Mouse (Mus musculus): ENCODE results near the gene 2810006K23Rik. TPM values are rescaled to one million over a fixed set of nuclear protein-coding genes. Genes with fewer than 3 reads are reported as not detected.
A peak's percentile ranks its signal among the peaks of the same experiment; 100 is the strongest.

The 2810006K23Rik gene
- total RNA-seq, 2 experiments from 2014 or later: 11.7 to 11.9 TPM

DNA sequence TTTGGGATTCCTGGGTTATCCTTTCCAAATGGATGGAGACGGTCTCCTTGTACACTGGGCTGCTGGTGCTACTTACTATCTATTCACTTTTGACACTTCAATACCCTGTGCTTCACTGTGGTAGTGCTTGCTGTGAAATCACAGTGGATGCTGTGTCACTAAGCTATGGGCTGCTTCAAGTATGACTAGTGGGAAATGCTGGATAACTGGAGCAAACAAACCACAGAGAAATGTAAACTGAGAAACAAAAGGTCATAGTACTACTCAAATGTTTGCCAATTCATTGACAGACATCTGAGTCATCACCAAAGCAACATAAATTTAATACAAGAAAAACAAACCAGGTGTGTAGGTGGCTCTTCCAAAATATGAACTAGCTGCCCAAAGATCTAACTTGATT lies 48.5 kb downstream of the 2810006K23Rik start:
- intact Hi-C loops (cut with DNase I): no loop called here
- no peak for DNase-seq

DNA sequence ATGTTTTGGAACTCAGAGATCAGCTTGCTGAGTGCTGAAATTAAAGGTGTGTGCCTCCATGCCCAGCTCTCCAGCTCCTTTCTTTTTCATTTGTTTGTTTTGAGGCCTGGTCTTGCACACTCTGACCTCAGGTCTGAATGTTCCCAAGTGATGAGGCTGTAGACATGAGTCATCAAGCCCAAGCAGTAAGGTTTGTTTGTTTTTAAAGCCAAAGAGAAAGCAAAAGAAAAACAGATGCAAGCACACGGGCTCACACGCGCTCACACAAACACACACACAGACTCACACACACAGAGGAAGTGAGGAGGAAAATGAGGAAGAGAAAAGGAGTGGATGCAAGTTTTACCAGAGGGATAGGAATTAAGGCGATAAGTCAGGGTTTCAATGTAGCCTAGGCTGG lies 49.3 kb downstream of the 2810006K23Rik start:
- intact Hi-C loops (cut with DNase I): no loop called here
- no peak for DNase-seq

DNA sequence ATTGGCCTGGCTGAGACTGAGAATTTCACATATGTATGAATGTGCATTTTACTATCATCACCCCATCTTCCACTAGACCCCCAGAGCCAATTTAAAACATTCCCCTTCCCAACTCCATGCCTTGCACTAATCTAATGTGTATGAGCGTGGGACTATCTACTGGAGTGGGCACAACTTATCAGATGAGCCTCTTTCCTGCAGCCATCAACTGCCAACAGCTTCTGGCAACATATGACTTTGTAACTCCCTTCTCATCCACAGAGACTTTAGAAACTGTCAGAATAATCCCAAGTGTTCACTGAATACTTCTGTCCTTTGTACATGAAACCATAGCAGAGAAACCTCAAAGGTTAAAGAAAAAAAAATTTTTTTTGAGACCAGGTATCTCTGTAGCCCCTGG lies 52.2 kb downstream of the 2810006K23Rik start:
- intact Hi-C loops (cut with DNase I): no loop called here
- no peak for DNase-seq

DNA sequence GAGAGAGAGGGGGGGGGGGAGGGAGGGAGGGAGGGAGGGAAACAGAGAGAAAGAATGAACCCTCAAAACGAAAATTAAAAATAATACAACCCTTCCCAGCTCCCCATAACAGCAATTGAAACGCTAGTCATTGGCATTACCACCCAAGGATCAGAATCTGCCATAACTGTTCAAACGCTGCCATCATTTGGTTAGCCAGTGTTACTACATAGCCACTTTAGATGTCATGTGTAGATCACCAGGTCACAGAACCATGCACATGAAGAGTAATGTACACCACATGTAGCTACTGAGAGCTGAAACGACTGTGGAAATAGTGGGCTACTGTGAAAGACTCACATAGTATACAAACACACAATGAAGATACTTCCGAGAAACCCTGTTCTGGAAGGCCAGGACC lies 60.0 kb downstream of the 2810006K23Rik start:
- DNase-seq: peak in 1 of 2 experiments; percentile 7
- intact Hi-C loops (cut with DNase I): no loop called here

Other genes starting within 250 kb of the 2810006K23Rik start
- gene Abcb9, start 232.3 kb upstream of the 2810006K23Rik start, total RNA-seq (2021): 1 to 10 TPM; 7.8 to 9.9 TPM
- 10 to 100 TPM; 13.0 to 13.3 TPM for gene Ogfod2, start 215.8 kb upstream of the 2810006K23Rik start, total RNA-seq (2021)
- 10 to 100 TPM; 42.1 to 49.0 TPM for gene Arl6ip4, start 212.0 kb upstream of the 2810006K23Rik start, total RNA-seq (2021)
- 10 to 100 TPM; 47.9 to 52.4 TPM for gene Pitpnm2, start 78.3 kb upstream of the 2810006K23Rik start, total RNA-seq (2021)
- gene Mphosph9, start 117 bp upstream of the 2810006K23Rik start, total RNA-seq (2021): 1 to 10 TPM; 6.0 to 6.8 TPM
- gene Cdk2ap1, start 35.0 kb downstream of the 2810006K23Rik start, total RNA-seq (2021): 100 to 1,000 TPM; 142 to 166 TPM
- gene Sbno1, start 97.9 kb downstream of the 2810006K23Rik start, total RNA-seq (2021): 10 to 100 TPM; 66.7 to 70.9 TPM
- gene Kmt5a, start 111.8 kb downstream of the 2810006K23Rik start, total RNA-seq (2021): 100 to 1,000 TPM; 161 to 185 TPM
- 1 to 10 TPM; 8.8 to 9.5 TPM for gene Rilpl2, start 150.3 kb downstream of the 2810006K23Rik start, total RNA-seq (2021)
- gene Snrnp35, start 155.0 kb downstream of the 2810006K23Rik start, total RNA-seq (2021): 10 to 100 TPM in 1 of 2 experiments, 1 to 10 TPM in 1; 9.6 to 13.1 TPM
- gene Rilpl1, start 203.3 kb downstream of the 2810006K23Rik start, total RNA-seq (2021): 100 to 1,000 TPM; 167 to 179 TPM
- 100 to 1,000 TPM; 170 to 175 TPM for gene Tmed2, start 212.6 kb downstream of the 2810006K23Rik start, total RNA-seq (2021)
- gene Ddx55, start 224.8 kb downstream of the 2810006K23Rik start, total RNA-seq (2021): 1 to 10 TPM; 5.4 to 6.7 TPM

All from heart, postnatal 14 days (tissue).